Mouse (Mus musculus) intestine, postnatal 0 days (tissue): ENCODE results near the gene Gabrb2. TPM values are rescaled to one million over a fixed set of nuclear protein-coding genes. Genes with fewer than 3 reads are reported as not detected.

Experiments used
- ATAC-seq: fragments of 200-750 bp; cut with Nextera tagmentation; 2 replicates; pipeline ENCODE4 v1.8.0; 2017; ENCODE audit warnings: mild to moderate bottlenecking, moderate TSS enrichment, moderate library complexity
- H3K27ac ChIP-seq: fragments of 300-500 bp; sonication (generic); 2 replicates; pipeline ENCODE4 v1.5.1; 2014; ENCODE audit warnings: mild to moderate bottlenecking, low read depth, low read length, moderate library complexity
- H3K27me3 ChIP-seq: fragments of 300-500 bp; sonication (generic); replicated peaks from 2 replicates; pipeline ENCODE4 v1.6.1; 2014; ENCODE audit warnings: low read length, mixed read lengths; ENCODE audit not compliant: control insufficient read depth, insufficient read depth
- H3K36me3 ChIP-seq: fragments of 300-500 bp; sonication (generic); 2 replicates; pipeline ENCODE4 v1.6.1; 2014; ENCODE audit warnings: mild to moderate bottlenecking, moderate library complexity; ENCODE audit not compliant: control insufficient read depth, insufficient read depth
- H3K4me1 ChIP-seq: fragments of 300-500 bp; sonication (generic); replicated peaks from 2 replicates; pipeline ENCODE4 v1.6.1; 2014; ENCODE audit warnings: antibody characterized with exemption, low read length, mixed read lengths; ENCODE audit not compliant: control insufficient read depth, insufficient read depth
- H3K4me2 ChIP-seq: fragments of 300-500 bp; sonication (generic); replicated peaks from 2 replicates; pipeline ENCODE4 v1.6.1; 2014; ENCODE audit warnings: low read depth, mild to moderate bottlenecking, moderate library complexity
- H3K4me3 ChIP-seq: fragments of 300-500 bp; sonication (generic); 2 replicates; pipeline ENCODE4 v1.5.1; 2014; ENCODE audit warnings: low read depth, low read length
- H3K9ac ChIP-seq: fragments of 300-500 bp; sonication (generic); 2 replicates; pipeline ENCODE4 v1.6.1; 2014; ENCODE audit warnings: mild to moderate bottlenecking, low read depth, low read length
- H3K9me3 ChIP-seq: fragments of 300-500 bp; sonication (generic); 2 replicates; pipeline ENCODE4 v1.6.1; 2016; ENCODE audit warnings: mixed run types; ENCODE audit not compliant: control insufficient read depth
- CTCF ChIP-seq: sonication (generic); IDR thresholded peaks from 2 replicates; pipeline ENCODE4 v1.5.1; 2016; ENCODE audit warnings: low read depth, mild to moderate bottlenecking, control low read depth, antibody characterized with exemption, moderate library complexity
- WGBS: fragments of 180-500 bp; shearing (Covaris S2); extraction: QIAGEN DNeasy Blood & Tissue Kit; methylation state at CpG from one replicate; pipeline ENCODE4 v1.1.7; 2014; 5-methylcytosine and 5-hydroxymethylcytosine counted together
- polyA plus RNA-seq: library from polyadenylated mRNA; unstranded; fragments of >200 nt; fragmentation: Nextera tagmentation; extraction: Ambion mirVana; gene quantifications from 2 replicates; pipeline ENCODE4 v1.2.1, GENCODE M21; 2015

Gabrb2 gene
- 0.24 and 0.29 TPM in 2 replicates for polyA plus RNA-seq

DNA sequence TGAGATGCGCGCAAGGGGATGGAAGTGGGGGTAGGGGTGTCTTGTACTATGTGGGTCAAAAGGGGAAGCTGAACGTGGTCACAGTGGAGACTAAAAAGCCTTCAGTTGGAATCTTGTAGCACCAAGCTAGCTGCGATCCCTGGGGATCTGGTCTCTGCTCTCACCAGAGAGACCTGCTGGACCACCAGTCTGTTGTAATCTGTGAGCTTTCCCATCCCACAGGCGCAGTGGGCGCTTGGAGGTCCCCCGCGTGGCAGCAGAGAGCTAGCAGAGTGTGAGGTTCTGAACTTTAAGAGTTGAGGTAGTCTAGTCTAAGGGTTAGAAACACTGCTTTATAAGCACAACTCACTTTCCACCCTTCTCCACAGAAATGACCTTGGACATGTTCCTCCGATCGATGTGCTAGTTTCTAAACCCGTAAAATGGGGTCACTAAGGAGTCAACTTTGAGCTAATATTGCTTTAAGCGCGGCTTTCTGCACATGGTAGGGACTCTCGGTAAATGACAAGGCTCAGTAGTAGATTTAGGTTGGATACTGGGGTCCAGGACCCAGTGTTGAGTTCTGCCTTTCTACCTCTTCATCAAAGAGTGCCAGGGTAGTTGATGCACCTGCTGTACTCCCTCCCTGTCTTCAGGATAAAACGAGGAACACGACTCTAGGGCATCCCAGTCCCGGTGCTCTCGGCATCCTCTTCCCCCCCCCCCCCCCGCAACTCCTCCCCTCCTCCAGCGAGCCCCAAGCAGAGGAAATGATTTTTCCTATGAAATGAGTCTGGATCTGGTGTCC is at the start of gene Gabrb2:
Gene Gabrb2 (plus strand): TSS at position 762 of the 787 bp plus-strand sequence.
- Histone ChIP-seq H3K9ac (no peak within 1 kb of the TSS), H3K4me3 (peak within 1 kb of the TSS; percentile 45), H3K36me3 (no peaks in the 10 kb centered on the region), H3K4me2 (peak within 1 kb of the TSS; percentile 77), H3K27ac (no peak within 1 kb of the TSS), H3K4me1 (no peaks in the 10 kb centered on the region), H3K9me3 (no peaks in the 10 kb centered on the region), H3K27me3 (0 out of 2 replicates have a peak, but pooled peaks cover 3% of the 10 kb centered on the region)
- 29% methylated on average over 19 of the region's 20 CpGs for WGBS
- no peak for TF ChIP-seq CTCF
- ATAC-seq, result no peak

DNA sequence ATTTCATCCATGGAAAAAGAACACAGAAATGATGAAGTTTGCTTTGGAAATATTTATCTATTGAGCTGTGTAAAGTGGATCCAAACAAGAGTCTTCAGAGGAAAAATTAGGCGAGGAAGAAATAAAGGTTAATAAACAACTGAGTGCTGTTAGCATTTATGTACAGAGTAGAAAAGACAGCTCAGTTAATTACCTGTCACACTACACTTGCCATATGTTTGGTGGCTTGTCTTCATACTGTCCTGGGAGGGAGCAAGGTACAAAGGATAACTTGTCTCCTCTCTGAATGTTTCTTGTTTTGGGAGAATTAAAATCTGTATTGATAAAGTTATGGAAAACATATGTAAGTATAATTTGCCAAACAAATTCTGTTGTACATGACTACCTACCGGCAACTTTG is 40.6 kb upstream of the Gabrb2 start:
- no peak overlapping the region for H3K9ac ChIP-seq
- ATAC-seq, result no peak
- no peak for TF ChIP-seq CTCF
- WGBS, result 49% methylated on average over 2 of the region's 2 CpGs
- H3K36me3 ChIP-seq, result no peaks in the 10 kb centered on the region
- H3K4me1 ChIP-seq, result no peaks in the 10 kb centered on the region
- H3K4me2 ChIP-seq, result no peak overlapping the region
- H3K9me3 ChIP-seq, result no peaks in the 10 kb centered on the region
- H3K4me3 ChIP-seq, result no peak overlapping the region
- no peaks in the 10 kb centered on the region for H3K27me3 ChIP-seq
- no peak overlapping the region for H3K27ac ChIP-seq

DNA sequence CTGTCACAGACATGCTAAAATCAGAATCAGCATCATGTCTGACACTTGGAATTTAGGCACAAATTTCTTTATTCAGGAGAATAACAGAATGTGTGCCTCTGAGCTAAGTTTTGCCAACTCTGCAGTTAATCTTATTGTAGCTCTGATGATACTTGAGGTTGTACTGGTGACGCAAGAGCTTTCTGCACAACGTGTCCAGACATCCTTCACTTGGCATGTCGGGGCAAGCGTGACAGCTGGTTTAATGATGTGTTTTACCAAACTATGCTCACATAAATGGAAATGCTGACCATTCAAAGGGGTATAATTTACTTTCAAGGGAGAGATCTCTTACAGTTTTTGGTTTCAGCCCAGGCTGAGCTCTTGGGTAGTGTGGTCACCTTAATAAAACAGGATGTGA is 33.1 kb upstream of the Gabrb2 start:
- Histone ChIP-seq H3K27ac (no peak overlapping the region), H3K9ac (no peak overlapping the region), H3K4me3 (no peak overlapping the region), H3K27me3 (no peaks in the 10 kb centered on the region), H3K4me2 (no peak overlapping the region), H3K4me1 (no peaks in the 10 kb centered on the region), H3K36me3 (no peaks in the 10 kb centered on the region), H3K9me3 (no peaks in the 10 kb centered on the region)
- WGBS, result 84% methylated on average over 4 of the region's 4 CpGs
- ATAC-seq, result no peak
- TF ChIP-seq CTCF, result no peak

DNA sequence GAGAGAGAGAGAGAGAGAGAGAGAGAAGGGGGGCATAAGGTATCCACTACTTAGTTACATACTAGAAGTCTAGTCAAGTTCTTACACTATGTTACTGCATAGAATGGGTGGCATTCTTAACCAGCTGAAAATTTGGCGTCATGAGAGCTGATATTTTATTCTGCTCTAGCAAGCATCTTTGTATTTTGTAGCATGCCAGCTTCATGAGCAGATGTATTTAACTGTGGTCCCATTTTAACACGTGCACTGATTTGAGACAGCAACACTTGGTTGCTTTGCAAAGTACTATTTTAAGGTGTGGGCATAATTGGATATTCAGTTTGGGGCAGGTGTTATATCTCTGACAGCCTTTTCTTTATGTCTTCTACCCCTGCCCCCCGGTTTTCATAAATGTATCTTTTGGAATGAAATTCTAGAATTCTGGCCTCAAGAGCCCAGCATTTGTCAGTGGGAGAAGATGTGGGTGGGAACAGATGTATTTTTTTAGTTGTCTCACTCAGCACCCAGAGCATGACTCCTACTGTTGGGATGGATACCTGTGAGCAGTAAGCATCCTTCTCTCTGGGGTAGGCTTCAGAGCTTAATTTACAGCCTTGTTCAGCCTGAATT is 28.8 kb upstream of the Gabrb2 start:
- H3K27ac ChIP-seq, result no peak overlapping the region
- ATAC-seq, result no peak
- H3K4me3 ChIP-seq, result no peak overlapping the region
- H3K9ac ChIP-seq, result no peak overlapping the region
- no peaks in the 10 kb centered on the region for H3K27me3 ChIP-seq
- 67% methylated on average over 3 of the region's 3 CpGs for WGBS
- TF ChIP-seq CTCF, result no peak
- H3K4me2 ChIP-seq, result no peak overlapping the region
- no peaks in the 10 kb centered on the region for H3K9me3 ChIP-seq
- H3K36me3 ChIP-seq, result no peaks in the 10 kb centered on the region
- H3K4me1 ChIP-seq, result no peaks in the 10 kb centered on the region

DNA sequence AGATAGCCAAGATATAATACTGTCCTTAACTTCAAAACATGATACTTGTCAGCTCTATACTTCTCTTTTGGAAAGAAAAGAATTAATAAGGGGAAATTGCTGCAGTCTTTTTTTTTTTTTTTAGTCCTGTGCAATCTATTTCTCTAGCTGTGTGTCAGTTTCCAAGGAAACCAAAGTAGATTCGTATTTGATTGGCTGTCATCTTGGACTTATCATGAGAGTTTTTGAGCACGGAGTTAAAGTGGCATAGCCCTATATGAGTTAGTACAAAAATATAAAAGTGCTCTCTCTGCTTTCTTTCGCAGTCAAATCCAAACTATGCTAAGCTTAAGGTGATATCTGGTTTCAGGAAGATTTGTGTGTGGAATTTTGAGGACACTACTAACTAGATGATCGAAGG is 26.1 kb upstream of the Gabrb2 start:
- Histone ChIP-seq H3K27me3 (no peaks in the 10 kb centered on the region), H3K9me3 (no peaks in the 10 kb centered on the region), H3K4me1 (no peaks in the 10 kb centered on the region), H3K36me3 (no peaks in the 10 kb centered on the region), H3K4me2 (no peak overlapping the region), H3K27ac (no peak overlapping the region), H3K4me3 (no peak overlapping the region), H3K9ac (no peak overlapping the region)
- 82% methylated on average over 4 of the region's 4 CpGs for WGBS
- no peak for TF ChIP-seq CTCF
- no peak for ATAC-seq

DNA sequence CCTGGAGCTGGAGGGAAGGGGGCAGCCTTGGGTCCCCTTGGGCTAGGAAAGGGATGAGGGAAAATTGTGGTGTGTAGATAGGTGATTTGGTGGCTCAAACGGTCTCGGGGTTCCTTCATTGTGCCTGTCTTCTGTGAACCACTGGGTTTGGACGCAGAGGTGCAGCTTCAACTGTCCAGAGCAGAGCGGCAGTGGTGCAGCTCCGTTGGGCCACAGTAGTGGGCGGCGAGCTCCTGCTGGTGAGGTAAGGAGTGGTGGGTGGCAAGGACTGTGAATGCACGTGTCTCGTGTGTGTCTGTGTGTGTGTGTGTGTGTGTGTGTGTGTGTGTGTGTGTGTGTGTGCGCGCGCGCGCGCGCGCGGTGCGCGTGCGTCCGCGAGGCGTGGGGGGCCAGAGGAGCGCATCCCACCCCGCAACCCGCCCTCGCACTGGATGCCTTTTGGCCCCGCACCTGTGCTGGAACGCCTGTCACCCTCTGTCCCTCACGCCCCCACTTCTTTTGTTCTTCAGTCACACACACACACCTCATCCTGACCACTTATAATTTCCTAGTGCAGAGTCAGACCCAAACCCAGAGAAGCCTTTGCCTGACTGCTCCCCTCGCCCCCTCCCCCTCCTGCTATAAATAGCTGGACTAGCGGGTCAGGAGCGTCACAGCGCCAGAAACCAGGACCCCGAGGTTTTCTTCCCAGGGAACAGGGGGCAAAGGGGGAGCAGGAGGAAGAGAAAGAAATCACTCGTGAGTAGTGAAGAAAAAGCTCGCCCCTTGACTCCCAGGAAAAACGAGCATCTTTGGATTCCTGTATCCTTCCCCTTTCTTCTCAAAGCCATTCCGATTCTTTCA is 455 bp downstream of the Gabrb2 start:
- no peak overlapping the region for H3K9ac ChIP-seq
- H3K27me3 ChIP-seq, result 0 out of 2 replicates have a peak, but pooled peaks cover 3% of the 10 kb centered on the region
- H3K4me3 ChIP-seq, result peak overlapping the region; percentile 45
- no peak overlapping the region for H3K27ac ChIP-seq
- no peaks in the 10 kb centered on the region for H3K4me1 ChIP-seq
- under 1% methylated on average over 40 of the region's 40 CpGs for WGBS
- no peak for ATAC-seq
- peak overlapping the region; percentile 77 for H3K4me2 ChIP-seq
- H3K9me3 ChIP-seq, result no peaks in the 10 kb centered on the region
- TF ChIP-seq CTCF, result no peak
- H3K36me3 ChIP-seq, result no peaks in the 10 kb centered on the region
